Mouse (Mus musculus) testis, adult 2 months (tissue): ENCODE data around the gene Flywch1.

Experiments
- CTCF ChIP-seq: fragments of 200-500 bp; IDR thresholded peaks from 2 replicates; pipeline ENCODE4 v1.5.1; 2012; ENCODE audit warnings: low read depth, mild to moderate bottlenecking, inconsistent platforms, low read length, moderate library complexity; ENCODE audit not compliant: control insufficient read depth, insufficient read depth, insufficient replicate concordance
- POLR2A ChIP-seq: fragments of 200-500 bp; IDR thresholded peaks from 2 replicates; pipeline ENCODE4 v1.6.1; 2012; ENCODE audit warnings: low read depth, mild to moderate bottlenecking, inconsistent platforms, low read length, moderate library complexity; ENCODE audit not compliant: control insufficient read depth

DNA sequence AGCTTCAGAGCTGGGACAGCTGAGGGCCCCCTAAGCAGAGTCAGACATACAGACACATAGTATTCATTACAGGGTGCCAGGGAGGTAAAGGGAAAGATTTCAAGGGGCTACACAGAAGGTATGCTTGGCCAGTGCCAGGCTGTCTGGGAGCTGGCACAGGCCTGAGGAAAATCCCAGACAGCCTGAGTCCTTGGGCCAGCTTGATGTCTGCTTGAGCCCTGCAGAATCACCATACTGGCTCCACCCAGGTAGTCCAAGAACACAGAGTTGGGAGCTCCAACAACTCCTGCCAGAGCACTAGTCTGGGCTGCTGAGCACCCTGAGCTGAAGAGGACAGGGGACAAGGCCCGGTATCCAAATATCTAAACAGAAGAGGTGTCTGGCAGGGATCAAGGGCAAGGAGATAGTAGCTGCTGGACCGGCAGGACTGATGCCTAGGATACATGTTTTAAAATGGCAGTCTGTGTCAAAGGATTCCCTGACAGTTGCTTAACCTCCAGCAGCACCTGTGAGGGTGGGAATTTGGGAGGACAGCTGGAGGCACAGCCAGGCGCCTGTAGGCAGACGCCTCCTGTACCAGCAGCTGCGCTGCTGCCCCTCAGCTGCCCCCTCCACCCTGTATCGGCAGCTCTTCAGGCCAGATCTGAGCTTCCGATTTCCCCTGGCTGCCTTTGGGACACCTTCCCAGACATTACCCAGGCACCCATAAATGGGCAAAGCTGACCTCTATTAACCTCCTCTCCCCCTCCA, 48.9 kb downstream of the Flywch1 start, which contains the start of gene 1520401A03Rik:
- TF ChIP-seq POLR2A: no peak
- TF ChIP-seq CTCF: no peak
